22 mouse cellular contexts compared by ENCODE assay signal in genomic region chr14:21764646-21765045, GRCm38 (mm10). TPM values are rescaled to one million over a fixed set of nuclear protein-coding genes. Genes with fewer than 3 reads are reported as not detected.
DNase-seq lines count a peak whose midpoint lies in the region; ATAC-seq and TF ChIP-seq lines count a peak whose summit lies in the region.
"Had no signal": no experiment of that assay in that cellular context is flagged by ENCODE, and none has a peak within 500 bp of the region (broad histone marks: within the 10 kb centered on the region; RNA-seq: fewer than 3 reads in every experiment).

No protein-coding gene starts in this region.

- no peak for TF ChIP-seq POLR2A in small intestine, adult 2 months (IDR thresholded peaks at IDR 0.05; ENCODE audit: low read depth, low read length)

- ATAC-seq in cerebellum, adult (ENCODE audit: insufficient number of reproducible peaks, low FRiP score, low TSS enrichment) = peak; percentile 37; the same call in 1 of the 2 replicates
- ATAC-seq: CD4-positive, CD25-positive, alpha-beta regulatory T cell, adult 4 months; forebrain, embryonic 14.5 days; forebrain, embryonic 16.5 days; Patski had no signal

- H3K36me3 ChIP-seq in small intestine, adult 2 months (ENCODE audit: control insufficient read depth, insufficient read depth, low read length) = peaks cover 1% of the 10 kb centered on the region; the same call in 1 of the 2 replicates
- H3K36me3 ChIP-seq: embryonic facial prominence, embryonic 10.5 days; embryonic facial prominence, embryonic 12.5 days had no signal

- DNase-seq in cerebellum, adult 11 months = no peak
- peak; percentile 48 for DNase-seq in cerebellum, adult 9-11 months
- DNase-seq in cerebellum, postnatal 4 days (ENCODE audit: low spot score in 2 of 2) = no peak
- DNase-seq in R1 (ENCODE audit: low read depth, low spot score) = peak; percentile 17
- no peak for DNase-seq in kidney, adult 9 months
- DNase-seq: adrenal gland, adult 2 months; adrenal gland, postnatal 10 days; adrenal gland, postnatal 25 days; B cell, adult 2 months; cerebellum, adult 11-12 months had no signal

- H3K4me1 ChIP-seq in small intestine, adult 2 months (ENCODE audit: control insufficient read depth, insufficient read depth, insufficient read length, low read length) = peaks cover 20% of the 10 kb centered on the region; the same call in 1 of the 2 replicates

- TF ChIP-seq CTCF in small intestine, adult 2 months (IDR thresholded peaks at IDR 0.05; ENCODE audit: extremely low read depth, insufficient read length, insufficient replicate concordance, low read depth, low read length) = no peak

- no peaks in the 10 kb centered on the region for H3K27me3 ChIP-seq in small intestine, adult 2 months (ENCODE audit: control insufficient read depth, insufficient read depth, low read length)
- H3K27me3 ChIP-seq: CH12.LX; embryonic facial prominence, embryonic 12.5 days; Patski had no signal

- H3K27ac ChIP-seq in small intestine, adult 2 months (ENCODE audit: insufficient read depth, low read depth, low read length) = peak overlapping the region; percentile 67; the same call in 1 of the 2 replicates
- H3K27ac ChIP-seq: embryonic facial prominence, embryonic 10.5 days; embryonic facial prominence, embryonic 12.5 days had no signal

- 93% methylated on average over 6 of the region's 6 CpGs for WGBS in small intestine, adult 2 months

- no peak overlapping the region for H3K4me3 ChIP-seq in small intestine, adult 2 months (ENCODE audit: low read depth, low read length)
- H3K4me3 ChIP-seq: embryonic facial prominence, embryonic 10.5 days; embryonic facial prominence, embryonic 12.5 days had no signal

RNA-seq across cellular contexts. Expression of gene Dusp13, which starts 13.7 kb away (rescaled TPM):
- polyA plus RNA-seq in small intestine, adult 2 months (2012; rRNA removed) = 0.60 and 2.6 TPM in 2 replicates
- polyA plus RNA-seq: CD4-positive, CD25-positive, alpha-beta regulatory T cell, adult 4 months; embryonic facial prominence, embryonic 10.5 days; embryonic facial prominence, embryonic 12.5 days; forebrain, embryonic 11.5 days; forebrain, embryonic 14.5 days; forebrain, embryonic 16.5 days; G1E had no signal

RNA-seq across cellular contexts. Expression of gene Samd8, which starts 14.3 kb away (rescaled TPM):
- polyA plus RNA-seq in small intestine, adult 2 months (2012; rRNA removed) = 13.7 and 30.6 TPM in 2 replicates

RNA-seq across cellular contexts. Expression of gene Dupd1, which starts 50.3 kb away (rescaled TPM):
- polyA plus RNA-seq in small intestine, adult 2 months (2012; rRNA removed) = not detected in 2 replicates
- polyA plus RNA-seq: CD4-positive, CD25-positive, alpha-beta regulatory T cell, adult 4 months; cerebellum, adult 2 months; embryonic facial prominence, embryonic 10.5 days; forebrain, embryonic 11.5 days; forebrain, embryonic 14.5 days; G1E; Patski had no signal

Comparison
In these comparisons a context has a peak if more than half of its experiments do, and no peak if none do; other contexts are left out.
1. DNase-seq: peak in cerebellum, adult 9-11 months (single experiment) and R1 (single experiment); none in cerebellum, adult 11 months (single experiment), cerebellum, postnatal 4 days (0 of 2) and kidney, adult 9 months (single experiment).